Mouse (Mus musculus) liver, embryonic 14.5 days (tissue): Measurements from ENCODE around the gene Pilrb1.

Experiments used
- CTCF ChIP-seq: IDR thresholded peaks from 2 replicates; pipeline ENCODE4 v1.5.1; 2016; ENCODE audit warnings: antibody characterized with exemption, low read depth, control low read depth
- EP300 ChIP-seq: IDR thresholded peaks from 2 replicates; pipeline ENCODE4 v1.6.1; 2016; ENCODE audit warnings: antibody characterized with exemption, low read depth

DNA sequence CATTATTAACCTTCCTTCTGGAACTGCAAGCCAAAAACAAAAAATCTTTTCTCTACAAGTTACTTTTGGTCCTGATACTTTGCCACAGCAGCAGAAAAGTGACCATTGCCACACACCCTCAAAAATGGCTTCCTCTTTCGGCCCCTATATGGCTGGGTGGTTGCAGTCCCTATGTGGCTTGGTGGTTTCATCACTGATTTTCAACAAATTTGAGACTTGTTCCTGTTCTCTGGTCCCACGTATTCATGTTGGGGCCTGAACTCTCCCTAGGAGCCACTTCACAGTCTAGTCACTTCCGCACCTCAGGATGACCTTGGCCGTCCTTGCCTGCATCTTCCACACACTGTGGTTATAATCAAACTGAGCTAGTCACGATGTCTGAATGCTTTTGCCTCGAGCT, 29.2 kb downstream of the Pilrb1 start:
- TF ChIP-seq CTCF (no peak), EP300 (no peak)
